Mouse (Mus musculus): ENCODE measurements around the gene Igsf21. TPM values are rescaled to one million over a fixed set of nuclear protein-coding genes. Genes with fewer than 3 reads are reported as not detected.

Gene Igsf21
- total and polyA plus RNA-seq, 2 experiments from 2014 or later = 78.5 to 117 TPM

DNA sequence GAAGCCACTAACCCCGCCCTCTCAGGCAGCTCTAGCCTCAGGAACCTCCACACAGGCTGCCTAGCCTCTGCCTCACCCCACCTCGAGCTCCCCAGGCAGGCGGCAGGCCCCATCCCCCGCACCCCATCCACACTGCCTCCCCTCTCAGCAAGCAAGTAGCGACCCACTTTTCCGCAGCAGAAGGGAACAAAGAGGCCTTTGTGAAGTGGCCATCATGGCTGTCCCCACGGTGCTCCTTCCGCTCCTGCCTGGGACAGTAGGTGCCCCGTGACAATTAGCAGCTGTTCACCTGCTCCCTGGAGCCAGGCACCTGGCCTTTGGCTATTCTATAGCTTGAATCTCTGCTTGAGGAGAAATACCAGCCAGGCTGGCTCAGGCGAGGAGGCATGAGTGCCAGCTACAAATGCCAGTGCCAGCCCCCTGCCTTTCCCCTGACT lies 9.3 kb downstream of the Igsf21 start:
- no peak for DNase-seq
- 0 out of 2 replicates have a peak overlapping the region, but pooled peaks have one; percentile 54 for H3K27ac ChIP-seq (ENCODE audit: low read depth, low read length)
- peaks cover 11% of the 10 kb centered on the region for H3K4me1 ChIP-seq (ENCODE audit: insufficient read depth)
- WGBS = 18% methylated on average over 10 of the region's 10 CpGs
- no peak overlapping the region for H3K9ac ChIP-seq
- no peak overlapping the region for H3K4me3 ChIP-seq (ENCODE audit: low read depth, low read length)
- H3K4me2 ChIP-seq (ENCODE audit: low read depth) = no peak overlapping the region
- H3K9me3 ChIP-seq (ENCODE audit: low read length) = no peaks in the 10 kb centered on the region
- H3K27me3 ChIP-seq (ENCODE audit: insufficient read depth, low read length) = no peaks in the 10 kb centered on the region
- TF ChIP-seq CTCF (IDR thresholded peaks at IDR 0.05; ENCODE audit: low read depth) = no peak
- ATAC-seq = peak; percentile 64
- no peaks in the 10 kb centered on the region for H3K36me3 ChIP-seq (ENCODE audit: insufficient read depth)

- Histone ChIP-seq H3K4me2 (ENCODE audit: low read depth) (no peak overlapping the region), H3K4me3 (ENCODE audit: low read depth, low read length) (no peak overlapping the region), H3K27me3 (ENCODE audit: insufficient read depth, low read length) (no peaks in the 10 kb centered on the region), H3K4me1 (ENCODE audit: insufficient read depth) (peaks cover 11% of the 10 kb centered on the region), H3K36me3 (ENCODE audit: insufficient read depth) (no peaks in the 10 kb centered on the region), H3K9ac (no peak overlapping the region), H3K9me3 (ENCODE audit: low read length) (no peaks in the 10 kb centered on the region), H3K27ac (ENCODE audit: low read depth, low read length) (no peak overlapping the region)
- no peak for ATAC-seq
- no peak for TF ChIP-seq CTCF (IDR thresholded peaks at IDR 0.05; ENCODE audit: low read depth)
- no peak for DNase-seq
- WGBS = 60% methylated on average over 9 of the region's 9 CpGs
Observed at GRCm38 (mm10) chr4:140235361-140236153, 11.0 kb downstream of the Igsf21 start.

DNA sequence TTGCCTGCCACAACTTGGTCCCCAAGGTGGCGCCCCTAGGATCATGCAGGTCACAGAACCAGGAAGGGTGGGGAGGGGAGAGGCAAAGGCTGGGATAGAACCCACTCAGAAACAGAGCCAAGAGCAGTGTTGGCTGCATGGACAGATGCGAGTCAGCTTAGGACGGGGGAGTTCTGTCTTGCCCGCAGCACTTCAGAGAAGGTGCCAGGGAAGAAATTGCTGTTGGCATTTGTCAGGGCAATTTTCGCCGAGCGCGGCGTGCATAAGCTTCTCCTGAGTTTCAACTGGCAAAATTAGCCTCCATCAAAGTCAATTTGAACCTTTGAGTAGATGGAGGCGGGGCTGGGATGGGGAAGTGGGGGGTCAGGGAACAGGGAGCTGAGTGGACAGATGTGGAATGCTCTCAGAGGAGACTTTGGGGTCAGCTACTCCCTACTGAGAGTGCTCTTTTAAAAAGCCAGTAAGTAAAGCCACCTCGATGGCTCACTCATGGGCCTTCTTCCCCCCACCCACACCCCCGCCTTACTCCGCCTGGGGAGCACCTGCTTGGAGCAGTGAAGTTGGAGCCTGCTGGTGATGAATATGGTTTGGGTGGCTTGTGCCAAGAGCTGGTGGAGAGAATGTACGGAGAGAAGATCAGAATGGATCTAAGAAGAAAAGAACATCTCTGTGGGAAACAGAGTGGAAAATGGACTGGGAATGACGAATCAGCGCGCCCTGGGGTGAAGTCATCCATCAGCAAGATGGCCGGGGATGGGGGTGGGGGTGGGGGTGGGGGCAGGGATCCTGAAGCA lies 12.0 kb downstream of the Igsf21 start:
- Histone ChIP-seq H3K9me3 (ENCODE audit: low read length) (no peaks in the 10 kb centered on the region), H3K4me1 (ENCODE audit: insufficient read depth) (peaks cover 11% of the 10 kb centered on the region), H3K4me3 (ENCODE audit: low read depth, low read length) (no peak overlapping the region), H3K4me2 (ENCODE audit: low read depth) (no peak overlapping the region), H3K9ac (no peak overlapping the region), H3K27ac (ENCODE audit: low read depth, low read length) (no peak overlapping the region), H3K27me3 (ENCODE audit: insufficient read depth, low read length) (no peaks in the 10 kb centered on the region), H3K36me3 (ENCODE audit: insufficient read depth) (no peaks in the 10 kb centered on the region)
- no peak for ATAC-seq
- no peak for DNase-seq
- 59% methylated on average over 18 of the region's 18 CpGs for WGBS
- no peak for TF ChIP-seq CTCF (IDR thresholded peaks at IDR 0.05; ENCODE audit: low read depth)

DNA sequence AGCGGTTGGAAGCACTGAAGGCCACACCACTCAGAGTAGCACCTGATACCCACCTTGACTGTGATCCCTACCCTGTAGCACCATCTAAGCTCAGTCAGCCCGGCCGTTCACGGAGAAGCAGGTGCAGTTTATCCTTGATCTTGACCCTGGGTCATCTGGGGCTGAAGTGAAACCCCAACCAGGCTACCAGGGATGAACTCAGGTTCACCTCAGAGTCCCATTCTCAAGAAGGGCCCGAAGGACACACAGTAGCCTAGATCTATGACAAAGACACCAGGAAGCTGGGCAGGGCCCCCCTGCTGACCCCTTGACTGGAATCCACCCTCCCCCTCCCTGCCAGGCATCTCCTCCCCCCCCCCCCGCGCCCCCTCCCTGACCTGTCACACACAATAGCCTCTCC lies 18.7 kb downstream of the Igsf21 start:
- ATAC-seq = no peak

GRCm38 (mm10) chr4:140225204-140225603 lies 21.4 kb downstream of the Igsf21 start:
- peaks cover 9% of the 10 kb centered on the region; the same call in 1 of the 2 replicates for H3K4me1 ChIP-seq (ENCODE audit: insufficient read depth)
- H3K9me3 ChIP-seq (ENCODE audit: low read length) = no peaks in the 10 kb centered on the region
- ATAC-seq (no peak), DNase-seq (no peak)
- WGBS = 61% methylated on average over 9 of the region's 9 CpGs
- no peaks in the 10 kb centered on the region for H3K27me3 ChIP-seq (ENCODE audit: insufficient read depth, low read length)
- H3K9ac ChIP-seq = no peak overlapping the region
- no peak overlapping the region for H3K4me2 ChIP-seq (ENCODE audit: low read depth)
- no peak overlapping the region for H3K4me3 ChIP-seq (ENCODE audit: low read depth, low read length)
- H3K36me3 ChIP-seq (ENCODE audit: insufficient read depth) = no peaks in the 10 kb centered on the region
- no peak for TF ChIP-seq CTCF (IDR thresholded peaks at IDR 0.05; ENCODE audit: low read depth)
- no peak overlapping the region for H3K27ac ChIP-seq (ENCODE audit: low read depth, low read length)

More for the DNA sequence above, 18.7 kb downstream of the Igsf21 start:
- TF ChIP-seq CTCF (IDR thresholded peaks at IDR 0.05; ENCODE audit: low read depth) = no peak
- Histone ChIP-seq H3K9ac (no peak overlapping the region), H3K36me3 (ENCODE audit: insufficient read depth) (no peaks in the 10 kb centered on the region), H3K27ac (ENCODE audit: low read depth, low read length) (no peak overlapping the region), H3K4me2 (ENCODE audit: low read depth) (no peak overlapping the region), H3K9me3 (ENCODE audit: low read length) (no peaks in the 10 kb centered on the region), H3K27me3 (ENCODE audit: insufficient read depth, low read length) (no peaks in the 10 kb centered on the region), H3K4me1 (ENCODE audit: insufficient read depth) (no peaks in the 10 kb centered on the region), H3K4me3 (ENCODE audit: low read depth, low read length) (no peak overlapping the region)
- 58% methylated on average over 6 of the region's 7 CpGs for WGBS
- DNase-seq = no peak

DNA sequence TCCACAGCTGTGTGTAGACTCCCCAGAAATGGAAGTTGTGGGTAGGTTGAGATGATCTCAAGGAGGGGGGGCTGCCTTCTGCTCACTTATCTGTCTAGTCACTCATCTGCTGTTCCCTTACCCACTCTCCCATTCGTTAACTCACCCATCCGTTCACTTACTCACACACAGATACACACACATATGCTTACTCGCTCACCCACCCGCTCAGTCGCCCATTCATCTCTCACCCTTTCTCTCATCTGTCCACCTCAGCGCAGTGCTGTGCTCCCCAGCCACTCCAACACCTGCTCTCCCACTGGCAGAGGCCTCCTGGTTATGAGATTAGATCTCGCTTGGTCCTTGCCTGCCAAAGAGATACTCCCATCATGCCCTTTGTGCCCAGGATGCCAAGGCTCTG lies 22.1 kb downstream of the Igsf21 start:
- Histone ChIP-seq H3K4me1 (ENCODE audit: insufficient read depth) (peaks cover 11% of the 10 kb centered on the region), H3K27ac (ENCODE audit: low read depth, low read length) (no peak overlapping the region), H3K27me3 (ENCODE audit: insufficient read depth, low read length) (no peaks in the 10 kb centered on the region), H3K4me3 (ENCODE audit: low read depth, low read length) (no peak overlapping the region), H3K36me3 (ENCODE audit: insufficient read depth) (no peaks in the 10 kb centered on the region), H3K9me3 (ENCODE audit: low read length) (no peaks in the 10 kb centered on the region), H3K9ac (no peak overlapping the region), H3K4me2 (ENCODE audit: low read depth) (no peak overlapping the region)
- TF ChIP-seq CTCF (IDR thresholded peaks at IDR 0.05; ENCODE audit: low read depth) = no peak
- WGBS = 64% methylated on average over 7 of the region's 7 CpGs
- no peak for ATAC-seq
- DNase-seq = no peak

DNA sequence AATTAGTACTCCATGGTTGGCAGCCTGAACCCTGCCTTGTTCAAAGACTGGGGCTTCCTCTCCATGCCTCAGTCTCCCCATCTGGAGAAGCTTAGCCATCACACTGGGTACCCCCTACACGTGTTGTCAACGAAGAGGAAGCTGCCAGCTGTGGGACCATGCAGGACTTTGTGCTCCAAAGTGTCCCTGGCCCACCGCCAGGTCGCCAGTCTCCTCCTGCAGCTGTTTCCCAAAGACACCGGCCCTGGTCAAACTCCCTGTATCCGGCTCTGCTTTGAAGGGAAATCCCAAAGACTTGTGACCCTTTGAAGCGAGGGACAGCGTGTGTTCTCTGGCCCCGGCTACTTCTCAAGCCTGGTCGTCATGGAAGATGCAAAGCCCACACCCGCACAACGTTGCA lies 23.5 kb downstream of the Igsf21 start:
- Histone ChIP-seq H3K4me1 (ENCODE audit: insufficient read depth) (peaks cover 16% of the 10 kb centered on the region), H3K36me3 (ENCODE audit: insufficient read depth) (no peaks in the 10 kb centered on the region), H3K9ac (no peak overlapping the region), H3K27ac (ENCODE audit: low read depth, low read length) (no peak overlapping the region), H3K4me2 (ENCODE audit: low read depth) (no peak overlapping the region), H3K9me3 (ENCODE audit: low read length) (no peaks in the 10 kb centered on the region), H3K27me3 (ENCODE audit: insufficient read depth, low read length) (no peaks in the 10 kb centered on the region), H3K4me3 (ENCODE audit: low read depth, low read length) (no peak overlapping the region)
- 53% methylated on average over 12 of the region's 12 CpGs for whole genome bisulfite sequencing
- DNase-seq = no peak
- ATAC-seq = no peak
- TF ChIP-seq CTCF (IDR thresholded peaks at IDR 0.05; ENCODE audit: low read depth) = no peak

Data from forebrain, postnatal 0 days (tissue).